Mouse (Mus musculus) G1E (cell line): ENCODE data around the gene Fam114a2. TPM values are rescaled to one million over a fixed set of nuclear protein-coding genes. Genes with fewer than 3 reads are reported as not detected.
"Not testable (repeated sequence)": the region's sequence is repeated elsewhere in the genome, so short reads cannot be mapped to it uniquely, and the experiment has no call there.

ENCODE experiments used
- ATAC-seq: 2 replicates; pipeline ENCODE4 v1.8.0; 2016; ENCODE audit warnings: mild to moderate bottlenecking; ENCODE audit not compliant: insufficient number of reproducible peaks, poor library complexity, low FRiP score, severe bottlenecking; ENCODE audit errors: extremely low read depth
- DNase-seq: peaks from one replicate; pipeline ENCODE4 v3.0.0; 2012; ENCODE audit warnings: low spot score
- H3K27me3 ChIP-seq: 2 replicates; pipeline ENCODE4 v1.6.1; 2012; ENCODE audit warnings: mild to moderate bottlenecking, low read length, inconsistent platforms; ENCODE audit not compliant: insufficient read depth
- H3K36me3 ChIP-seq: replicated peaks from 2 replicates; pipeline ENCODE3; 2012; ENCODE audit warnings: mild to moderate bottlenecking, inconsistent platforms
- H3K4me1 ChIP-seq: 2 replicates; pipeline ENCODE4 v1.6.1; 2012; ENCODE audit warnings: low read depth, low read length, inconsistent platforms, mixed read lengths; ENCODE audit not compliant: insufficient read depth
- H3K4me3 ChIP-seq: 2 replicates; pipeline ENCODE4 v1.5.1; 2012; ENCODE audit warnings: low read depth, mild to moderate bottlenecking, inconsistent platforms, low read length, moderate library complexity, mixed read lengths
- H3K9me3 ChIP-seq: replicated peaks from 2 replicates; pipeline ENCODE4 v1.6.1; 2012; ENCODE audit warnings: inconsistent platforms
- CTCF ChIP-seq: IDR thresholded peaks from 2 replicates; pipeline ENCODE4 v1.5.1; 2012; ENCODE audit warnings: low read depth, low read length, inconsistent platforms, mixed read lengths
- GATA1 ChIP-seq: IDR thresholded peaks from 2 replicates; pipeline ENCODE4 v1.6.1; 2012; ENCODE audit warnings: borderline replicate concordance, low read length, inconsistent platforms, mixed read lengths
- GATA2 ChIP-seq: IDR thresholded peaks from 2 replicates; pipeline ENCODE4 v1.6.1; 2012; ENCODE audit warnings: low read depth, low read length, inconsistent platforms, borderline replicate concordance
- POLR2AphosphoS5 ChIP-seq: IDR thresholded peaks from 2 replicates; pipeline ENCODE4 v1.6.1; 2012; ENCODE audit warnings: low read depth, low read length, inconsistent platforms; ENCODE audit not compliant: insufficient replicate concordance
- TAL1 ChIP-seq: conservative IDR thresholded peaks from 2 replicates; pipeline ENCODE4 v1.6.1; 2012; ENCODE audit warnings: low read depth, low read length, inconsistent platforms, mixed read lengths
- polyA plus RNA-seq: library from polyadenylated mRNA; stranded (reverse); fragments of >175 nt; gene quantifications from 2 replicates; pipeline ENCODE4 v1.2.3, GENCODE M21; 2012
- total RNA-seq, 2 experiments: library from RNA; stranded (forward) in 1 of 2; stranded (reverse) in 1 of 2; fragments of 200-1000 nt in 1 of 2; fragments of >200 nt in 1 of 2; fragmentation: Nextera tagmentation in 1 of 2; gene quantifications; 2 replicates each; pipeline ENCODE4 v1.2.3; 2014 to 2017

Fam114a2 gene
- total RNA-seq (2014; fragmentation: Nextera tagmentation), result 42.0 and 55.9 TPM in 2 replicates
- total RNA-seq (2017), result 41.2 and 44.7 TPM in 2 replicates
- polyA plus RNA-seq, result 2.2 and 2.7 TPM in 2 replicates

- peak within 1 kb of the TSS; percentile 94 for H3K4me3 ChIP-seq
- no peaks in the 10 kb centered on the region for H3K27me3 ChIP-seq
- DNase-seq, result peak; percentile 84
- H3K4me1 ChIP-seq, result peaks cover 22% of the 10 kb centered on the region
- no peaks in the 10 kb centered on the region for H3K9me3 ChIP-seq
- TF ChIP-seq GATA2 (no peak), CTCF (no peak), POLR2AphosphoS5 (no peak), TAL1 (no peak), GATA1 (no peak)
- ATAC-seq, result peak; percentile 79
- H3K36me3 ChIP-seq, result peaks cover 51% of the 10 kb centered on the region
Measured at GRCm38 (mm10) chr11:57518091-57518750, at the start of gene Fam114a2, which contains the start of gene Mfap3. TSS of gene Fam114a2 (minus strand) at chr11:57518617. TSS of gene Mfap3 (plus strand) at chr11:57518664.

- H3K4me1 ChIP-seq, result peaks cover 3% of the 10 kb centered on the region
- peaks cover 60% of the 10 kb centered on the region for H3K27me3 ChIP-seq
- TF ChIP-seq CTCF, result no peak
- TF ChIP-seq POLR2AphosphoS5, result no peak
- TF ChIP-seq GATA1, result no peak
- no peak for TF ChIP-seq GATA2
- TF ChIP-seq TAL1, result no peak
- H3K9me3 ChIP-seq, result no peaks in the 10 kb centered on the region; the same call in 1 of the 2 replicates
- ATAC-seq (no peak), DNase-seq (no peak)
- no peaks in the 10 kb centered on the region for H3K36me3 ChIP-seq
- H3K4me3 ChIP-seq, result no peak overlapping the region
Measured at GRCm38 (mm10) chr11:57566091-57567035, 47.9 kb upstream of the Fam114a2 start.

GRCm38 (mm10) chr11:57564564-57564963 lies 46.1 kb upstream of the Fam114a2 start:
- H3K4me3 ChIP-seq, result no peak overlapping the region
- TF ChIP-seq GATA2, result no peak
- no peak for TF ChIP-seq GATA1
- no peak for TF ChIP-seq CTCF
- TF ChIP-seq POLR2AphosphoS5, result no peak
- TF ChIP-seq TAL1, result no peak
- ATAC-seq (no peak), DNase-seq (no peak)
- H3K36me3 ChIP-seq, result no peaks in the 10 kb centered on the region
- peaks cover 47% of the 10 kb centered on the region for H3K27me3 ChIP-seq
- peaks cover 3% of the 10 kb centered on the region for H3K4me1 ChIP-seq
- H3K9me3 ChIP-seq, result no peaks in the 10 kb centered on the region; the same call in 1 of the 2 replicates

- not testable (repeated sequence) for ATAC-seq, H3K4me3 ChIP-seq, H3K9me3 ChIP-seq, H3K36me3 ChIP-seq, H3K4me1 ChIP-seq, DNase-seq
- peaks cover 18% of the 10 kb centered on the region for H3K27me3 ChIP-seq
Measured at GRCm38 (mm10) chr11:57557936-57558335, 39.5 kb upstream of the Fam114a2 start.

- Histone ChIP-seq H3K4me1 (peaks cover 5% of the 10 kb centered on the region; the same call in 1 of the 2 replicates), H3K4me3 (no peak overlapping the region), H3K27me3 (peaks cover 17% of the 10 kb centered on the region), H3K36me3 (no peaks in the 10 kb centered on the region), H3K9me3 (no peaks in the 10 kb centered on the region)
- DNase-seq, result no peak
- no peak for ATAC-seq
- no peak for TF ChIP-seq POLR2AphosphoS5
- TF ChIP-seq GATA2, result no peak
- TF ChIP-seq GATA1, result no peak
- TF ChIP-seq CTCF, result no peak
- TF ChIP-seq TAL1, result no peak
Measured at GRCm38 (mm10) chr11:57553015-57553780, 34.8 kb upstream of the Fam114a2 start.

- ATAC-seq, result no peak
- peaks cover 32% of the 10 kb centered on the region for H3K27me3 ChIP-seq
Measured at GRCm38 (mm10) chr11:57551016-57551415, 32.6 kb upstream of the Fam114a2 start.

More at GRCm38 (mm10) chr11:57551016-57551415, 32.6 kb upstream of the Fam114a2 start:
- Histone ChIP-seq H3K4me3 (no peak overlapping the region), H3K36me3 (no peaks in the 10 kb centered on the region), H3K4me1 (peaks cover 5% of the 10 kb centered on the region; the same call in 1 of the 2 replicates), H3K9me3 (no peaks in the 10 kb centered on the region)
- no peak for TF ChIP-seq POLR2AphosphoS5
- TF ChIP-seq CTCF, result no peak
- no peak for TF ChIP-seq GATA2
- no peak for TF ChIP-seq TAL1
- TF ChIP-seq GATA1, result no peak
- no peak for DNase-seq
